Mouse (Mus musculus) stomach, postnatal 0 days (tissue): ENCODE results near the gene Ccdc32.
A peak's percentile ranks its signal among the peaks of the same experiment; 100 is the strongest.

ENCODE experiments used
- CTCF ChIP-seq: IDR thresholded peaks from 2 replicates; pipeline ENCODE4 v1.5.1; 2016; ENCODE audit warnings: antibody characterized with exemption, low read depth, mild to moderate bottlenecking, moderate library complexity
- EP300 ChIP-seq: optimal IDR thresholded peaks from 2 replicates; pipeline ENCODE3; 2016; ENCODE audit warnings: antibody characterized with exemption

- peak; percentile 56 for TF ChIP-seq CTCF
- TF ChIP-seq EP300 = no peak
These were observed 11.5 kb downstream of the Ccdc32 start for GRCm38 (mm10) chr2:119017647-119018046.
